Mouse (Mus musculus): Measurements from ENCODE around the gene Ccno. TPM values are rescaled to one million over a fixed set of nuclear protein-coding genes. Genes with fewer than 3 reads are reported as not detected.

The Ccno gene
- polyA plus RNA-seq, 1 experiment: 5.9 TPM

- 49% methylated on average over 17 of the region's 17 CpGs for WGBS
- DNase-seq: no peak
- 0 out of 2 replicates have a peak, but pooled peaks cover 2% of the 10 kb centered on the region for H3K4me1 ChIP-seq (ENCODE audit: control insufficient read depth, insufficient read depth, low read length)
- no peak for TF ChIP-seq CTCF (IDR thresholded peaks at IDR 0.05; ENCODE audit: insufficient read depth, low read length)
- TF ChIP-seq POLR2A (IDR thresholded peaks at IDR 0.05; ENCODE audit: borderline replicate concordance, extremely low read depth, low read depth, low read length): no peak
- no peak overlapping the region for H3K4me3 ChIP-seq (replicated peaks; ENCODE audit: extremely low read depth, low read depth, low read length)
Observed at GRCm38 (mm10) chr13:113023274-113024143, 35.9 kb downstream of the Ccno start.

GRCm38 (mm10) chr13:113031351-113031750 is 43.7 kb downstream of the Ccno start:
- DNase-seq: no peak
- Histone ChIP-seq H3K4me1 (ENCODE audit: control insufficient read depth, insufficient read depth, low read length) (no peaks in the 10 kb centered on the region; the same call in 1 of the 2 replicates), H3K4me3 (replicated peaks; ENCODE audit: extremely low read depth, low read depth, low read length) (no peak overlapping the region)
- no peak for TF ChIP-seq CTCF (IDR thresholded peaks at IDR 0.05; ENCODE audit: insufficient read depth, low read length)
- TF ChIP-seq POLR2A (IDR thresholded peaks at IDR 0.05; ENCODE audit: borderline replicate concordance, extremely low read depth, low read depth, low read length): no peak
- WGBS: 3% methylated on average over 7 of the region's 7 CpGs

GRCm38 (mm10) chr13:113031792-113032571 is 44.4 kb downstream of the Ccno start:
- H3K4me1 ChIP-seq (ENCODE audit: control insufficient read depth, insufficient read depth, low read length): no peaks in the 10 kb centered on the region; the same call in 1 of the 2 replicates
- WGBS: 1% methylated on average over 40 of the region's 40 CpGs
- TF ChIP-seq CTCF (IDR thresholded peaks at IDR 0.05; ENCODE audit: insufficient read depth, low read length) (no peak), POLR2A (IDR thresholded peaks at IDR 0.05; ENCODE audit: borderline replicate concordance, extremely low read depth, low read depth, low read length) (no peak)
- peak; percentile 25 for DNase-seq
- H3K4me3 ChIP-seq (replicated peaks; ENCODE audit: extremely low read depth, low read depth, low read length): peak overlapping the region; percentile 49

GRCm38 (mm10) chr13:113032831-113033230 is 45.2 kb downstream of the Ccno start:
- TF ChIP-seq CTCF (IDR thresholded peaks at IDR 0.05; ENCODE audit: insufficient read depth, low read length): no peak
- no peak for TF ChIP-seq POLR2A (IDR thresholded peaks at IDR 0.05; ENCODE audit: borderline replicate concordance, extremely low read depth, low read depth, low read length)

GRCm38 (mm10) chr13:113034271-113034886 is 46.8 kb downstream of the Ccno start:
- 9% methylated on average over 11 of the region's 11 CpGs for WGBS
- no peak for DNase-seq
- peak overlapping the region; percentile 0 for H3K4me3 ChIP-seq (replicated peaks; ENCODE audit: extremely low read depth, low read depth, low read length)

More at GRCm38 (mm10) chr13:113032831-113033230, 45.2 kb downstream of the Ccno start:
- DNase-seq: no peak
- Histone ChIP-seq H3K4me1 (ENCODE audit: control insufficient read depth, insufficient read depth, low read length) (no peaks in the 10 kb centered on the region; the same call in 1 of the 2 replicates), H3K4me3 (replicated peaks; ENCODE audit: extremely low read depth, low read depth, low read length) (no peak overlapping the region)

GRCm38 (mm10) chr13:113034950-113035421 is 47.4 kb downstream of the Ccno start, which contains the start of gene Cdc20b:
TSS of gene Cdc20b (plus strand) at chr13:113035111.
- under 1% methylated on average over 46 of the region's 46 CpGs for WGBS
- DNase-seq: peak; percentile 56
- Histone ChIP-seq H3K4me1 (ENCODE audit: control insufficient read depth, insufficient read depth, low read length) (no peaks in the 10 kb centered on the region; the same call in 1 of the 2 replicates), H3K4me3 (replicated peaks; ENCODE audit: extremely low read depth, low read depth, low read length) (peak within 1 kb of the TSS; percentile 53)
- TF ChIP-seq CTCF (IDR thresholded peaks at IDR 0.05; ENCODE audit: insufficient read depth, low read length) (no peak), POLR2A (IDR thresholded peaks at IDR 0.05; ENCODE audit: borderline replicate concordance, extremely low read depth, low read depth, low read length) (no peak)

More at GRCm38 (mm10) chr13:113034271-113034886, 46.8 kb downstream of the Ccno start:
- no peaks in the 10 kb centered on the region; the same call in 1 of the 2 replicates for H3K4me1 ChIP-seq (ENCODE audit: control insufficient read depth, insufficient read depth, low read length)
- TF ChIP-seq POLR2A (IDR thresholded peaks at IDR 0.05; ENCODE audit: borderline replicate concordance, extremely low read depth, low read depth, low read length) (no peak), CTCF (IDR thresholded peaks at IDR 0.05; ENCODE audit: insufficient read depth, low read length) (no peak)

- H3K4me3 ChIP-seq (replicated peaks; ENCODE audit: extremely low read depth, low read depth, low read length): no peak overlapping the region
- TF ChIP-seq POLR2A (IDR thresholded peaks at IDR 0.05; ENCODE audit: borderline replicate concordance, extremely low read depth, low read depth, low read length): no peak
- TF ChIP-seq CTCF (IDR thresholded peaks at IDR 0.05; ENCODE audit: insufficient read depth, low read length): peak; percentile 57
- peak; percentile 42 for DNase-seq
- under 1% methylated on average over 4 of the region's 4 CpGs for WGBS
- H3K4me1 ChIP-seq (ENCODE audit: control insufficient read depth, insufficient read depth, low read length): no peaks in the 10 kb centered on the region; the same call in 1 of the 2 replicates
Observed at GRCm38 (mm10) chr13:113035852-113036251, 48.2 kb downstream of the Ccno start.

Other genes with a start within 250 kb of the Ccno start
- 171 and 191 TPM in 2 replicates for gene Plpp1, start 187.0 kb upstream of the Ccno start, polyA plus RNA-seq (2012; rRNA removed)
- gene Mtrex, start 60.4 kb upstream of the Ccno start, polyA plus RNA-seq (2012; rRNA removed): 5.0 and 8.2 TPM in 2 replicates
- 3.3 and 5.4 TPM in 2 replicates for gene Dhx29, start 60.3 kb upstream of the Ccno start, polyA plus RNA-seq (2012; rRNA removed)
- gene Mcidas, start 6.0 kb downstream of the Ccno start, polyA plus RNA-seq (2012; rRNA removed): 0.47 and 0.66 TPM in 2 replicates
- 0.27 and 0.54 TPM in 2 replicates for gene Cdc20b, start 47.3 kb downstream of the Ccno start, polyA plus RNA-seq (2012; rRNA removed)
- gene Gpx8, start 58.6 kb downstream of the Ccno start, polyA plus RNA-seq (2012; rRNA removed): 6.8 and 10.6 TPM in 2 replicates
- 6.1 and 6.4 TPM in 2 replicates for gene Gzma, start 113.2 kb downstream of the Ccno start, polyA plus RNA-seq (2012; rRNA removed)
- gene Esm1, start 221.9 kb downstream of the Ccno start, polyA plus RNA-seq (2012; rRNA removed): 5.7 and 12.2 TPM in 2 replicates
- gene Gzmk, start 238.1 kb downstream of the Ccno start, polyA plus RNA-seq (2012; rRNA removed): 0.11 TPM in 1 of 2 replicates, not detected in the other

Data from lung, adult 2 months (tissue).